Mouse (Mus musculus) MEL (cell line): ENCODE data around the gene Celf2. TPM values are rescaled to one million over a fixed set of nuclear protein-coding genes. Genes with fewer than 3 reads are reported as not detected.

Experiments used
- DNase-seq: peaks from one replicate; pipeline ENCODE4 v3.0.0; 2011; ENCODE audit warnings: low read depth, low spot score
- H3K27ac ChIP-seq: 2 replicates; pipeline ENCODE4 v1.5.1; 2012; ENCODE audit warnings: low read depth, mild to moderate bottlenecking, control low read depth, low read length, moderate library complexity; ENCODE audit not compliant: control insufficient read depth
- H3K27me3 ChIP-seq, 2 experiments: fragments of 150-350 bp in 1 of 2; sonication (generic) in 1 of 2; 2 replicates each; pipeline ENCODE4 v1.6.1; 2012; ENCODE audit warnings: low read length in 2 of 2, mild to moderate bottlenecking in 2 of 2, improper control_type of control experiment in 1 of 2, moderate library complexity in 1 of 2; ENCODE audit not compliant: insufficient read depth in 2 of 2, control insufficient read depth in 1 of 2
- H3K36me3 ChIP-seq, 2 experiments: 2 replicates each; pipeline ENCODE4 v1.6.1; 2012 to 2014; ENCODE audit warnings: low read length in 2 of 2, improper control_type of control experiment in 1 of 2, inconsistent platforms in 1 of 2, mild to moderate bottlenecking in 1 of 2; ENCODE audit not compliant: insufficient read depth in 2 of 2, control insufficient read depth in 1 of 2
- H3K4me1 ChIP-seq, 2 experiments: fragments of 150-350 bp in 1 of 2; sonication (generic) in 1 of 2; 2 replicates each; pipeline ENCODE4 v1.6.1; 2012; ENCODE audit warnings: low read length in 2 of 2, improper control_type of control experiment in 1 of 2, mild to moderate bottlenecking in 1 of 2; ENCODE audit not compliant: insufficient read depth in 2 of 2, control insufficient read depth in 1 of 2
- H3K4me3 ChIP-seq, 2 experiments: fragments of 150-350 bp in 1 of 2; sonication (generic) in 1 of 2; 2 replicates each; pipeline ENCODE4 v1.5.1; 2012; ENCODE audit warnings: low read depth in 2 of 2, low read length in 2 of 2, mild to moderate bottlenecking in 2 of 2, moderate library complexity in 2 of 2, control low read depth in 1 of 2, improper control_type of control experiment in 1 of 2; ENCODE audit not compliant: control insufficient read depth in 1 of 2, insufficient read depth in 1 of 2
- H3K79me2 ChIP-seq: 2 replicates; pipeline ENCODE4 v1.6.1; 2012; ENCODE audit warnings: mild to moderate bottlenecking, low read length, moderate library complexity; ENCODE audit not compliant: control insufficient read depth, poor library complexity, insufficient read depth
- H3K9ac ChIP-seq: 2 replicates; pipeline ENCODE4 v1.6.1; 2012; ENCODE audit warnings: low read depth, mild to moderate bottlenecking, control low read depth, low read length, moderate library complexity; ENCODE audit not compliant: control insufficient read depth, poor library complexity, severe bottlenecking
- H3K9me3 ChIP-seq: fragments of 150-350 bp; sonication (generic); replicated peaks from 2 replicates; pipeline ENCODE4 v1.6.1; 2012; ENCODE audit warnings: mild to moderate bottlenecking, low read length, improper control_type of control experiment, moderate library complexity; ENCODE audit not compliant: insufficient read depth
- BHLHE40 ChIP-seq: IDR thresholded peaks from 2 replicates; pipeline ENCODE4 v1.6.1; 2012; ENCODE audit warnings: low read depth, mild to moderate bottlenecking, inconsistent platforms, low read length, improper control_type of control experiment, borderline replicate concordance
- CTCF ChIP-seq, 3 experiments: IDR thresholded peaks in 2 of 3; conservative IDR thresholded peaks in 1 of 3; 2 replicates each; pipeline ENCODE4 v1.5.1; 2011 to 2012; ENCODE audit warnings: low read length in 3 of 3, low read depth in 2 of 3, mild to moderate bottlenecking in 2 of 3, improper control_type of control experiment in 1 of 3, inconsistent platforms in 1 of 3, mixed read lengths in 1 of 3, moderate library complexity in 1 of 3; ENCODE audit not compliant: control insufficient read depth in 1 of 3, insufficient read depth in 1 of 3, poor library complexity in 1 of 3, severe bottlenecking in 1 of 3
- ELF1 ChIP-seq: IDR thresholded peaks from 2 replicates; pipeline ENCODE4 v1.6.1; 2014; ENCODE audit warnings: low read depth, mild to moderate bottlenecking, inconsistent platforms, low read length, improper control_type of control experiment, moderate library complexity
- EP300 ChIP-seq, 2 experiments: IDR thresholded peaks; 2 replicates each; pipeline ENCODE4 v1.6.1; 2011; ENCODE audit warnings: improper control_type of control experiment in 2 of 2, low read length in 2 of 2, low read depth in 1 of 2, mild to moderate bottlenecking in 1 of 2
- ETS1 ChIP-seq: IDR thresholded peaks from 2 replicates; pipeline ENCODE4 v1.6.1; 2012; ENCODE audit warnings: low read depth, mild to moderate bottlenecking, inconsistent platforms, low read length, improper control_type of control experiment, moderate library complexity
- GATA1 ChIP-seq: IDR thresholded peaks from 2 replicates; pipeline ENCODE4 v1.6.1; 2011; ENCODE audit warnings: low read depth, low read length, improper control_type of control experiment
- HCFC1 ChIP-seq: IDR thresholded peaks from 2 replicates; pipeline ENCODE4 v1.6.1; 2012; ENCODE audit warnings: low read depth, mild to moderate bottlenecking, inconsistent platforms, low read length, improper control_type of control experiment, moderate library complexity
- MAFK ChIP-seq: IDR thresholded peaks from 2 replicates; pipeline ENCODE4 v1.6.1; 2011; ENCODE audit warnings: low read depth, mild to moderate bottlenecking, low read length, improper control_type of control experiment, borderline replicate concordance
- MAX ChIP-seq: IDR thresholded peaks from 2 replicates; pipeline ENCODE4 v1.6.1; 2011; ENCODE audit warnings: low read length, improper control_type of control experiment
- MXI1 ChIP-seq: IDR thresholded peaks from 2 replicates; pipeline ENCODE4 v1.6.1; 2011; ENCODE audit warnings: mild to moderate bottlenecking, low read depth, low read length, improper control_type of control experiment
- MYB ChIP-seq: IDR thresholded peaks from 2 replicates; pipeline ENCODE4 v1.6.1; 2011; ENCODE audit warnings: mild to moderate bottlenecking, low read depth, low read length, improper control_type of control experiment
- MYC ChIP-seq: IDR thresholded peaks from 2 replicates; pipeline ENCODE4 v1.6.1; 2011; ENCODE audit warnings: low read depth, mild to moderate bottlenecking, low read length, improper control_type of control experiment, moderate library complexity
- NRF1 ChIP-seq: IDR thresholded peaks from 2 replicates; pipeline ENCODE4 v1.6.1; 2014; ENCODE audit warnings: low read depth, mild to moderate bottlenecking, inconsistent platforms, low read length, improper control_type of control experiment, moderate library complexity; ENCODE audit not compliant: poor library complexity, insufficient read depth, severe bottlenecking
- POLR2A ChIP-seq, 2 experiments: IDR thresholded peaks; 2 replicates each; pipeline ENCODE4 v1.6.1; 2011 to 2012; ENCODE audit warnings: low read length in 2 of 2, mild to moderate bottlenecking in 2 of 2, control low read depth in 1 of 2, improper control_type of control experiment in 1 of 2, low read depth in 1 of 2, moderate library complexity in 1 of 2; ENCODE audit not compliant: control insufficient read depth in 1 of 2, insufficient read depth in 1 of 2, poor library complexity in 1 of 2
- POLR2AphosphoS2 ChIP-seq: IDR thresholded peaks from 2 replicates; pipeline ENCODE4 v1.6.1; 2011; ENCODE audit warnings: low read length, improper control_type of control experiment
- SIN3A ChIP-seq: IDR thresholded peaks from 2 replicates; pipeline ENCODE4 v1.6.1; 2012; ENCODE audit warnings: low read length, improper control_type of control experiment, inconsistent platforms
- SMC3 ChIP-seq: IDR thresholded peaks from 2 replicates; pipeline ENCODE4 v1.6.1; 2011; ENCODE audit warnings: low read depth, low read length, improper control_type of control experiment
- TAL1 ChIP-seq: IDR thresholded peaks from 2 replicates; pipeline ENCODE4 v1.6.1; 2012; ENCODE audit warnings: mild to moderate bottlenecking, inconsistent platforms, low read length, moderate library complexity, mixed read lengths
- TCF12 ChIP-seq: IDR thresholded peaks from 2 replicates; pipeline ENCODE4 v1.6.1; 2014; ENCODE audit warnings: low read depth, mild to moderate bottlenecking, inconsistent platforms, low read length, improper control_type of control experiment, moderate library complexity
- UBTF ChIP-seq: IDR thresholded peaks from 2 replicates; pipeline ENCODE4 v1.6.1; 2012; ENCODE audit warnings: low read depth, mild to moderate bottlenecking, inconsistent platforms, low read length, improper control_type of control experiment, moderate library complexity, borderline replicate concordance; ENCODE audit not compliant: insufficient read depth
- USF2 ChIP-seq, 2 experiments: IDR thresholded peaks; 2 replicates each; pipeline ENCODE4 v1.6.1; 2011 to 2012; ENCODE audit warnings: improper control_type of control experiment in 2 of 2, low read length in 2 of 2, borderline replicate concordance in 1 of 2, inconsistent platforms in 1 of 2, low read depth in 1 of 2, mild to moderate bottlenecking in 1 of 2; ENCODE audit not compliant: insufficient read depth in 1 of 2
- ZNF384 ChIP-seq: IDR thresholded peaks from 2 replicates; pipeline ENCODE4 v1.6.1; 2012; ENCODE audit warnings: low read depth, mild to moderate bottlenecking, inconsistent platforms, low read length, improper control_type of control experiment
- polyA plus RNA-seq, 2 experiments: library from polyadenylated mRNA; stranded (reverse) in 1 of 2; unstranded in 1 of 2; fragments of >175 nt in 1 of 2; fragments of >200 nt in 1 of 2; gene quantifications; 2 replicates each; pipeline versions ENCODE4 v1.2.1 to v1.2.4; 2012; ENCODE audit warnings: low replicate concordance in 2 of 2, low read depth in 1 of 2; ENCODE audit not compliant: insufficient read length in 2 of 2, insufficient read depth in 1 of 2, missing spikeins in 1 of 2
- total RNA-seq: library from RNA; depleted of rRNA; stranded (reverse); fragments of 300-350 nt; gene quantifications from 2 replicates; pipeline ENCODE4 v1.2.3, GENCODE M21; 2012

Gene Celf2
- total and polyA plus RNA-seq, 3 experiments = 8.9 to 16.7 TPM; not detected in 1

GRCm38 (mm10) chr2:6720753-6721459, 788.5 kb downstream of the Celf2 start:
- no peak for TF ChIP-seq EP300 (IDR thresholded peaks at IDR 0.05; ENCODE audit: low read depth in 1 of 2, low read length in 2 of 2)
- 0 out of 4 replicates have a peak, but pooled peaks of 1 of the 2 experiments have one; percentile 30 for TF ChIP-seq POLR2A (IDR thresholded peaks at IDR 0.05; ENCODE audit: control insufficient read depth in 1 of 2, insufficient read depth in 1 of 2, low read depth in 1 of 2, low read length in 2 of 2, poor library complexity in 1 of 2)
- no peak for TF ChIP-seq SMC3
- TF ChIP-seq ETS1 = 0 out of 2 replicates have a peak, but pooled peaks have one; percentile 7
- no peak for TF ChIP-seq UBTF
- TF ChIP-seq MXI1 = no peak; the same call in none of the 2 replicates
- TF ChIP-seq TCF12 = 0 out of 2 replicates have a peak, but pooled peaks have one; percentile 3
- no peak; the same call in 1 of the 2 replicates for TF ChIP-seq BHLHE40
- no peak for TF ChIP-seq TAL1
- TF ChIP-seq MAFK = no peak
- no peak for TF ChIP-seq CTCF (IDR thresholded peaks at IDR 0.05 in 2 of 3, conservative IDR thresholded peaks at IDR 0.05 in 1 of 3; ENCODE audit: control insufficient read depth in 1 of 3, insufficient read depth in 1 of 3, low read depth in 2 of 3, low read length in 3 of 3, poor library complexity in 1 of 3, severe bottlenecking in 1 of 3)
- TF ChIP-seq SIN3A = no peak
- TF ChIP-seq USF2 (IDR thresholded peaks at IDR 0.05; ENCODE audit: borderline replicate concordance in 1 of 2, insufficient read depth in 1 of 2, low read depth in 1 of 2, low read length in 2 of 2) = no peak
- peak; percentile 32; the same call in 1 of the 2 replicates for TF ChIP-seq GATA1
- TF ChIP-seq POLR2AphosphoS2 = no peak; the same call in 1 of the 2 replicates
- TF ChIP-seq MAX = no peak
- no peak for TF ChIP-seq NRF1
- TF ChIP-seq HCFC1 = no peak
- no peak for TF ChIP-seq MYC
- no peak for TF ChIP-seq ZNF384
- TF ChIP-seq ELF1 = no peak
- no peak for TF ChIP-seq MYB
- Histone ChIP-seq H3K4me3 (peak overlapping the region; percentile 71 to 81), H3K36me3 (peaks cover 0 to 53% of the 10 kb centered on the region in 2 experiments; a peak in 2 of 4 replicates), H3K27ac (peak overlapping the region; percentile 87), H3K4me1 (peaks cover 18 to 24% of the 10 kb centered on the region in 2 experiments), H3K9me3 (no peaks in the 10 kb centered on the region), H3K79me2 (peaks cover 16% of the 10 kb centered on the region), H3K27me3 (no peaks in the 10 kb centered on the region), H3K9ac (peak overlapping the region; percentile 68)
- peak; percentile 75 for DNase-seq
